Mouse (Mus musculus) right cerebral cortex, postnatal 36 days (tissue): ENCODE measurements around the gene Pcdh18.

Source experiments
- DNase-seq, 2 experiments: peaks; one replicate each; pipeline ENCODE4 v3.0.0; 2022; ENCODE audit warnings: low spot score in 2 of 2, mixed read lengths in 1 of 2

Gene Pcdh18

DNA sequence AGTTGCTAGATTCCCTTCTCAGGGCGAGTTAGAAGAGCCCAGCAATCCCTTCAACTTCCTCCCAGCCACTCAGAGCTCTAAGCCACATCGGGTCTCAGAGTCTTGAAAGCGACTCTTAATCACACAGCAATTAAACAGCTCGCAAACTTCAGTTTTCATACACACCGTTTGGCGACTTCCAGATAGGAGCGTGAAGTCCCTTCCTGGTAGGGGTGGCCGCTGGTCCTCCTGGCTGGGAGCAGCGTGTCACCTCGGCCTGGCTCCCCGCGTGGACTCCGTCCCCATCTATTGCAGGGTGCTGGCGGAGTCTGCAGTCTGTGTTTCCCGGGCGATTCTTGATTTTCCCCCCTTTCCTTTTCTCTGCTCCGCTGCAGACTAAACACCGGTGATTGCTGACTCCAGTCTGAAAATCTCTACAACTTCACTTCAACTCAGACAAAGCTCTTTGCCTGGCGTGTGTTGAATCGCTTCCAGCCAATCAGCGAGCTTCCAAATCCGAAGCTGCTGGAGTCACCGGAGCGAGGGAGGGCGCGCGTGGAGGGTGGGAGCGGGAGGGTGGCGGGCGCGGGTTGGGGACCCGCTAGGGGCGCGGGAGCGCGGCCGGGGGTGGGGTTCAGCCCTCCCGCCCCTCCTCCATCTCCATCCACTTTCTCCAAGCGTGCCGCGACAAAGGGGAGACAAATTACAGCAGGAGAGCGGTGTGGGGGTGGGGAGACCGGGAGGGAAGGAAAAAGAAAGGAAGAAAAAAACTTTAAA is at the start of gene Pcdh18:
Pcdh18 (minus strand) TSS at position 456 of the 756 bp plus-strand sequence.
- DNase-seq = peak; percentile 48 to 57

DNA sequence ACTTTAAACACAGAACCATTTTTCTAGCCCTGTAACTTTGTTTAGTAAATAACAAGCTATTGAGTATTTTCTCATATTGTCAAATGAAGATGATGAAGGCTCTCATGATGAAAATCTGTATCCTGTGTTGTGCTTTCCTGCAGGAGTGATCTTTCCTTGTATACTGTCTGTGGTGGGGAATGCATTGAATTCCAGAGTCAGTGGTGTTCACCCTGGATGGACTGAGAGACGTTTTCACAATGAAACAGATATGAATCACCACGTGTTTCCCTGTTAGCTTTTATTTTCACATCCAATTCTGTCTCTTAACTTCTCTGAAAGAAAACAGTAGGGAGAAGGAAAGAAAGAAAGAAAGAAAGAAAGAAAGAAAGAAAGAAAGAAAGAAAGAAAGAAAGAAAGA is 49.7 kb upstream of the Pcdh18 start:
- DNase-seq = no peak

DNA sequence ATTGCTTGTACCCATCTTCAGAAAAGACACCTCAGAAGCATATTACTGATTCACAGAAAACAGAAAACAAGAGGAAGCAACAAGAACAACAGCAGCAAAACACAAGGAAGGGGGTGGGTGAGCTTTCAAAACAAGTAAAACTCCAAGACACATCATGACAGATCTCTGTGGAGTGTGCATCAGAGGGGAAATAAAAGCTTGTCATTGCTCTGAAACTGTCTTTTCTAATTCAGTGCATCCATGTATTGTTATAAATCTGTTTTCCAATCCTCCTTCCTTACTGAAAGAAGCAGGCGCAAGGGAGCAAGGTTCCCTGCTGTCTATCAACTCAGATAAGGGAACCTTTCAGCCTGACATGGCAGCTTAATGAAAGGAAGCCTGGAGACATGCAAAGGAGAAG is 48.4 kb upstream of the Pcdh18 start:
- DNase-seq = no peak

DNA sequence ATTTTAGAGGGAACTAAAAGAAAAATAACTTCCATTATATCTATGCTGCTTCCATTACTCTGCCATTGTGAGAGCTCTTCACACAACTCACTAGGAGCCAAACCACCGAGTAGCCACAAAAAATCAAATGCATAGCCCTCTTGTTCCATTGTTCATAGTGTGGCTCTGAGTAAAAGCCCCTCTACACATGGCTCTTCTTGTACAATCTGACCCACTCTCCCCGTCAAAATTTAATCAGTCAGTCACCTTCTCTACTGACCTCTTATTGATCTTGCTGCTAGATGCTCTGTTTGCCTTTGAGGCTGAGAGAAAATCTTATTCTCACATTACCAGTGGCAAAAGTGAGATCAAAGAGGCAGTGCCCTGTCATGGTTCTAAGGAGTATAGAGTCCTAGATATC is 31.2 kb upstream of the Pcdh18 start:
- DNase-seq = no peak

GRCm38 (mm10) chr3:49787719-49788118 is 30.6 kb upstream of the Pcdh18 start:
- no peak for DNase-seq

DNA sequence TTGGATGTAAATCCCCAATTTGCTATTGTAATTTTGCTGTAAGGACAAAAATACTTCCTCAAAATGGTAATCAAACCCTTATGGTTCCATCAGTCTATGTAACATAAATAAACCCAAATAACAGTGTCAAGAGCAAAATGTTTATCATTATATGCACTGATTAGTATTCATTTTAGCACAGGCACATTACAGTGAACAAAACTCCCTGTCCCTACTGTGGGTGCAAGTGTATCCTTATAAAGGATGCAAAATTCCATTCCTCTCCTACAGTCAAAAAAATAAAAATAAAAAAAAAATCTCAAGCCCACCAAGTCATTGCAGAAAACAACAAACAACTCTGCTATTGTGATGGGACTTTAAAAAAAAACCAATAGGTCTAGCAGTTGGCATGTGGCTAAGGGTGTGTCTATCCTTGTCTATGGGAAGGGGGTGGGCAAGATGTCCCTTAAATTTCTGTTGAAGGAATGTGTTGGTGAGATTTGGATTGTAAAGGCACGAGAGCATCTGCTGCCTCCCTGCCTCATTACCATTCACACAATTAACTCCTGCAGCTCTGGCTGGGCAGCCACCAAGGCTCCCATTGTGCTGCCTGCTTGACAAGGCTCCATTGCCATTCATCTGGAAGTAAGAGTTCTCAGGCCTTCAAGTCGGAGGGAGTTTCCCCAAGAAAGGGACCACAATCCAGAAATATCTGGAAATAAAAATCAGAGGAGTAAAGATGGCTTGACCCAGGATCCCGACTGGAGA is 12.0 kb upstream of the Pcdh18 start:
- DNase-seq = no peak

GRCm38 (mm10) chr3:49762711-49763110 is 5.6 kb upstream of the Pcdh18 start:
- DNase-seq = no peak

DNA sequence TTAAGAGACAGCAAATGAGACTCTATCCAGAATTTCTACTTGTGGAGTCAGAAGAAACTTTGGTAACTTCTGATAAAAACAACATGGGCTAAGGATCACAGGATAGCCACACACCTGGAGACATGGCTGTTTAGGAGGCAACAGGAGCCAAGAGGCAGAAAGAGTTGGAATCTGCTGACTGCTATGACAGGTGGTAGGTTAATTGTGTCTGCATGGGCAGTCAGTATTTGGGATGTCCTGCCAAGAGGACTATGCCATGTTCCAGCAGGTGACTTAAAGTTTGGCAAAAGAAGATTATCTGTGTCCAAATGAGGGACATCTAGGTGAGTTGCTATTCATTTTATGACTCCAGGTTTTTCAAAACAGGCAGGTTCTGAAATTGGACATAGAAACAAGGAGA is 4.8 kb upstream of the Pcdh18 start:
- no peak for DNase-seq

DNA sequence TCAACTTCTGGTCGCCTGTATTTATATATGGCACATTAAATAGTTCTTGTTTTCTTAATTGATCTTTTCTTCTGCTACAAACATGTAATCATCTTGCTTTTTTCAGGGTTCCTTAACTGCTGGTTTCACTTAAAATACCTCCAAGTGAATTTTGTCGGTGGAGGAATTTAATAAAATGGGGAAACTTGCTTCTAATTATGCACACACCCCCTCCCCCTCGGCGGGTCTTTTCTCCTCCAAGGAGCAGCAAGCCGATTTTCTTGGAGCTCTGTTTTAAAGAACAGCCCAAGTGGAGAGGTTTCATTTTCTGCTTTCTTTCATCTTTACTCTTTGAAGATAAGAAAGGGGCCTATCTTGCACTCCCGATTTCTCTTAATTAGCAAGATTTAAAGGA is 498 bp upstream of the Pcdh18 start:
- no peak for DNase-seq

DNA sequence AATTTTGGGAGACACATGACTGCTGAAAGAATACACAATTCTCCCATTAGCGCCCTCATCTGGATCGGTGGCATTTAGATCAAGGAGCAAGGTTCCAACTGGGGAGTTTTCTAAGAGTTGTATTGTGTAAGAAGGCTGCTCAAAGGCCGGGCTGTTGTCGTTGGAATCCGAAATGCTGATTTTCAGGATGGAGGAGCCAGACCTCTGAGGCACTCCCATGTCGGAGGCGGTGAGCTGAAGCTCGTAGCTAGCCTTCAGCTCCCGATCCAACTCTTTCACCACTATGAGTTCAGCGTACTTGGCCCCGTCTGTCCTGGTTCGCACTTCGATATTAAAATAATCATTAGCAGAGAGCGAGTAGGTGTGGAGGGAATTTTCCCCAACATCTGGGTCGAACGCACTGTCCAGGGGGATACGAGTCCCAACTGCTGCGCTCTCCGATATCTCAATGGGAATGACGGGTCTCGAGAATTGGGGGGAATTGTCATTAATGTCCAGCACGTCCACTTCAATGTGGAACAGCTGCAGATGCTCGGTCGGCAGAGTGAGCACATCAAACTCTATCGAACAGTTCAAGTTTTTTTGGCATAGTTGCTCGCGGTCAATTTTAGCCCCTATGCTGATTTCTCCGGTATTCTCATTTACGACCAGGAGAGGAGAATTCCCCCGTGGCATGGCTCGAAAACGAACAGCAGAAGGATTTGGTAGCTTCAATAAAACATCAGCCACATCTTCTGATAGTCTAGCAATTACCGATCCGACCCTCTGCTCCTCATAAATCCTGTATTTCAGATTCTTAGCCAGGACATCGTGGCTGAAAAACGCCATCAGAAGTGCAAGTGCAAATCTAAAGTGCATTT is 909 bp downstream of the Pcdh18 start:
- no peak for DNase-seq

DNA sequence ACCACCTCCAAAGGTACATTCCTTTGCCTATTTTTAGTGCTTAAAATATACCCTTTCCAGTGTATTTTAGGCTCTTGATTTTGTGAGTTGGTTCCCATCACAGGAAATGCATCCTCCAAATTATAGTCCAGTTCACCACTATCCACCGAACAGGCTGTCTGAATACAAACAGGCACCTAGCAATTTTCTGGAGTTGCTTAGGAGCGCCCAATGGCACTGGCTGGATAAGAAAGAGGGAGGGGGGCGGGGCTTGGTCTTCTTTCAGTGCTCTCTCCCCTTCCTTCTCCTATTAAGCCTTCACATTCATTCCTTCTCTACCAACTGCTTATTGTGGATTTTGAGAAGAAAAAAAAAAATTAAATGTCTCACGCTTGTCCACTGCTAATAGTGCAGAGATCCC is 4.4 kb downstream of the Pcdh18 start:
- no peak for DNase-seq

DNA sequence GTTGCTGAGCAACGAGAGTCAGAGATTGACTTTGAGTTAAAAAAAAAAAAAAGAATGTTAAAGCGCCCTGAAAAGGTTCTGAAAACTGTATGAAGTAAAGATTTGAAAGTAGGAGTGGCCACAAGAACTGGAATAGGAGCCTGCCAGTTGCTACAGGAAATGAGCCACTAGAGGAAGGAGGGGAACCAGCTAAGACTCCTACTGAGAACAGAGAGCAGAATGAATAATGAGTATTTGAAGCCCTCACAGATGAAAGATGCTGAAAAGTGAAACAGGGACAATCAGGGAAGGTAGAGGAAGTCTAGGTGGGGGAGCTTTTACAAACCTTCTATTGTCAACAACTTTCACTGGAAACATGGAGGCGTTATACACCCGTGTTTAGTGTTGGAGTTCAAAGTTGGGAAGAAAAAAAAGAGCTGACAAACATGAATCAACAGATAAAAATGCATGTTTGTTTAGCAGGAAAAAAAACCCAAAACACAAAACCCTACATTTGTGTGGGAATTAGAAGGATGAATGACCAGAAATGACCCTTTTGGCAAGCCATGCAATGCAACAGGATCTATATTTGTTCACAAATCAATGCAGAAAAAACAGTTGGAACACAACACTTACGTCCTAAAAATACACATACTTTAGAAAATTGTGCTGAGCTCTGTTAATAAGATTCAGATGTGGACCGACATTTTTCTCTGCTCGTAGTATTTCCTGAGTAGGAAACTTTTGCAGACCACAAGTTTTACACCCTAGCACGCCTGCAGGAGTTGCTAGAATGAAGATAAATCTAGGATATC is 7.4 kb downstream of the Pcdh18 start:
- DNase-seq = no peak

- DNase-seq = no peak
These were observed 9.1 kb downstream of the Pcdh18 start for GRCm38 (mm10) chr3:49748054-49748453.

GRCm38 (mm10) chr3:49739061-49739460 is 18.1 kb downstream of the Pcdh18 start:
- no peak for DNase-seq

DNA sequence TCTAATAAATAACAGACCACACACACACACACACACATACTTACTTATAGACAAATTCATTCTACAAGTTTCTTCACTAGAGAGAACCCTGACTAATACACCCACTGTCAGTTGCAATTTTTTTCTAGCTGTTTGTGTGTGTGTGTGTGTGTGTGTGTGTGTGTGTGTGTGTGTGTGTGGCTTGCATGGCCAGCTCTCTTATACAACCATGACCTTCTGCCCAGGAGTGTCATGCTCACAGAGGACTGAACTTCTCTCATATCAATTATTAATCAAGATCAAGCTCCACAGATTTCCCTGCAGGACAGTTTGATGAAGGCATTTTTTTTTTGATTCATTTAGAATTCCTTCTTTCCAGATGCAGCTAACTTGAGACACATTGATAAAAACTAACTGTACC is 18.6 kb downstream of the Pcdh18 start:
- no peak for DNase-seq

DNA sequence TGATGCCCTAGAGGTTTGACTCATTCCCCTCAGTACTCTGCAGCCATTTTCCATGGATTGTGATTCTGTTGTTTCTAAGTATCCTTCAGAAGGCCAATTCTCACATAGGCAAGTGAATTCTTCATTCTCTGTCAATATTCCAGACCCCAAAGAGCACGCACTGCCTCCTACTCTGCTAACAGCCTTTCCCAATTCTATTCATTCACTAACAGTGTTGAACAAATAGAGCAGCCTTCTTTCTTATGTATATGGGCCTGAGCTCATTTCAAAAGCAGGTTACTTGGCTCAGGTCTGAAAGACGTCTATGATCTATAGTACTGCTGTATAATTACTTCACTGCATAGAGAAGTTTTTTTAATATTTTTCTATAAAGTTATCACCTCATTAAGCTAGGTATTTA is 50.6 kb downstream of the Pcdh18 start:
- no peak for DNase-seq

- no peak for DNase-seq
These were observed 57.2 kb downstream of the Pcdh18 start for GRCm38 (mm10) chr3:49699951-49700350.
